ENCODE assay signal across 8 mouse cellular contexts in the genomic region with DNA sequence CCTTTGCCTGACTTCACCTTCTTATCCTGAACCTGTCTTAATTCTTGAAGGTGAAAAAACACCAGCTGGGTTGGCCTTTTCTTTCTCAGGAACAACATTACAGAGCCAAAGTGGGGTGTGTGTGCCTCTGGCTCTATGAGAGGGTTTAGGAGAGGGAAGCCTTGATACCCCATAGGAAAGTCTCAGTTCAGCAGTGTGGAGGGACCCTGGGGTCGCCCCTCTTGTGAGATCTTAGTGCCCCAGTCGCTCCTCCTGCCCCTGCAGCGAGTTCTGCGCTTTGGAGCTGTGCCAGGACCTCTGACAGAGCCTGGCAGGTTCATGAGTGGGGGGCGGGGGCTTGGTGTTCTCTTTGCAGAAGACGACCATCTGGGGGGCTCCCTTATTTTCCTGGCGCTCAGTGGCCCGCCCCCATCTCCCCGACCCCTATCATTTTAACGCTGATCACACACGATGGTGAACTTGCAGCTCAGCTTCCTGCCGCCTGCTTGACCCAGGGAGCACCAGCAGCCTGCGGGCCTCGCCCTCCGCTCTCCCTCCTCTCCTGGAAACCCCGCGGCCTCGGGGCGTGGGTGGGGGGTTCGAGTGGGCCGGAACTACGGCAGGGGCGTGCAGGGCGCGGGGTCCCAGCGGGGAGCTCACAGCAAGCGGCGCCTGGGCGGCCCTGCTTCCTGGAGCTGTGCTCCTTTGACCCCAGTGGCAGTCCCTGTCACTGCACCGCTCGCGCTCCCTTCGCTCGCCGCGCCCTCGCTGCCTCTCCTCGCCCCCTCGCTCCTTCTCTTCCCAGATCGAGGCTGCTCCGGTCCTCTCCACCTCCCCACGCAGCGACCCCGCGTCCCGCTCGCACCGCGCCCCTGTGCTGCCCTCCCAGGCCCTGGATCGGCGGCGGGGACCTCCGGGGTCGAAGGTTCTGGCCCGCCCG. TPM values are rescaled to one million over a fixed set of nuclear protein-coding genes. Genes with fewer than 3 reads are reported as not detected.
DNase-seq lines count a peak whose midpoint lies in the region; ATAC-seq lines count a peak whose summit lies in the region.

A gene (plus strand): TSS at position 487 of the 919 bp plus-strand sequence.

- H3K36me3 ChIP-seq in hindbrain, embryonic 10.5 days, result no peaks in the 10 kb centered on the region

- H3K9me3 ChIP-seq in hindbrain, embryonic 10.5 days, result no peaks in the 10 kb centered on the region

- ATAC-seq in inflammation-experienced regulatory T-cells, adult 6 months, result no peak

- under 1% methylated on average over 56 of the region's 56 CpGs for WGBS in hindbrain, embryonic 10.5 days

- H3K27ac ChIP-seq in hindbrain, embryonic 10.5 days, result peak within 1 kb of the TSS; percentile 99

- peaks cover 52% of the 10 kb centered on the region for H3K27me3 ChIP-seq in hindbrain, embryonic 10.5 days (ENCODE audit: insufficient read depth, poor library complexity, severe bottlenecking)

- H3K4me3 ChIP-seq in hindbrain, embryonic 10.5 days, result peak within 1 kb of the TSS; percentile 87

- H3K4me1 ChIP-seq in hindbrain, embryonic 10.5 days (replicated peaks), result peaks cover 36% of the 10 kb centered on the region

- peak; percentile 57 to 72 for DNase-seq in adrenal gland, adult 18-20 months (ENCODE audit: low spot score in 2 of 2)
- DNase-seq in cerebellum, adult 9-10 months, result peak; percentile 71
- DNase-seq in frontal cortex, postnatal 14 days (ENCODE audit: low spot score in 2 of 2), result peak; percentile 44 to 46
- DNase-seq in hindbrain, embryonic 10.5 days (ENCODE audit: low spot score), result peak; percentile 89
- peak; percentile 34 to 35 for DNase-seq in layer of hippocampus, postnatal 14 days (ENCODE audit: low spot score in 2 of 2)
- DNase-seq in lung, postnatal 10 days, result peak; percentile 69
- peak; percentile 57 for DNase-seq in right cerebral cortex, adult 18-20 months

RNA-seq across cellular contexts. Expression of the gene that starts here (rescaled TPM):
- total RNA-seq in adrenal gland, adult 18-20 months (2021), result 10 to 100 TPM; 18.3 to 21.9 TPM
- 30.4 and 35.2 TPM in 2 replicates for polyA plus RNA-seq in hindbrain, embryonic 10.5 days (2016; fragmentation: Nextera tagmentation; extraction: Ambion mirVana)
- total RNA-seq in layer of hippocampus, postnatal 14 days (2021), result 10 to 100 TPM; 39.9 to 40.3 TPM
- polyA plus RNA-seq in inflammation-experienced regulatory T-cells, adult 6 months (2017; shearing (Covaris generic)), result under 1 TPM in 1 of 3 experiments, not detected in 2; 0.47 TPM

Comparison
In these comparisons a context has a peak if more than half of its experiments do, and no peak if none do; other contexts are left out.
1. RNA of the gene that starts here (polyA plus RNA-seq): 30.4 to 35.2 TPM in hindbrain, embryonic 10.5 days; 0.47 TPM in inflammation-experienced regulatory T-cells, adult 6 months; every median in the first group is over 10 times any median in the second.
2. DNase-seq: peak in every context shown above with its lines; median percentile 89 in hindbrain, embryonic 10.5 days; 71 in cerebellum, adult 9-10 months; 69 in lung, postnatal 10 days; 64 in adrenal gland, adult 18-20 months; 57 in right cerebral cortex, adult 18-20 months; 45 in frontal cortex, postnatal 14 days; 34 in layer of hippocampus, postnatal 14 days.